Mouse (Mus musculus): ENCODE data around the gene Kdm4a. TPM values are rescaled to one million over a fixed set of nuclear protein-coding genes. Genes with fewer than 3 reads are reported as not detected.

Gene Kdm4a
- total RNA-seq, 2 experiments from 2014 or later, result 34.8 to 36.6 TPM

- intact Hi-C loops (cut with DNase I), result no loop called here
- no peak for DNase-seq
Measured at GRCm38 (mm10) chr4:118157666-118158065, 22.2 kb downstream of the Kdm4a start.

- no peak for DNase-seq
Measured at GRCm38 (mm10) chr4:118156559-118156958, 23.3 kb downstream of the Kdm4a start.

GRCm38 (mm10) chr4:118154889-118155288 is 25.0 kb downstream of the Kdm4a start:
- intact Hi-C loops (cut with DNase I), result no loop called here
- no peak for DNase-seq

More at GRCm38 (mm10) chr4:118156559-118156958, 23.3 kb downstream of the Kdm4a start:
- intact Hi-C loops (cut with DNase I), result no loop called here

GRCm38 (mm10) chr4:118152020-118152785 is 27.6 kb downstream of the Kdm4a start:
- DNase-seq, result peak; percentile 50 to 56
- intact Hi-C loops (cut with DNase I), result no loop called here

GRCm38 (mm10) chr4:118150804-118151203 is 29.0 kb downstream of the Kdm4a start:
- intact Hi-C loops (cut with DNase I), result no loop called here
- DNase-seq, result no peak

- DNase-seq, result no peak
- intact Hi-C loops (cut with DNase I), result no loop called here
Measured at GRCm38 (mm10) chr4:118149956-118150680, 29.7 kb downstream of the Kdm4a start.

GRCm38 (mm10) chr4:118149055-118149576 is 30.7 kb downstream of the Kdm4a start:
- intact Hi-C loops (cut with DNase I), result no loop called here
- DNase-seq, result no peak

GRCm38 (mm10) chr4:118148317-118148687 is 31.5 kb downstream of the Kdm4a start:
- DNase-seq, result no peak
- intact Hi-C loops (cut with DNase I), result no loop called here

GRCm38 (mm10) chr4:118147547-118148316 is 32.1 kb downstream of the Kdm4a start:
- intact Hi-C loops (cut with DNase I), result no loop called here
- DNase-seq, result peak; percentile 37 to 51

GRCm38 (mm10) chr4:118147090-118147489 is 32.8 kb downstream of the Kdm4a start:
- DNase-seq, result no peak
- intact Hi-C loops (cut with DNase I), result no loop called here

- intact Hi-C loops (cut with DNase I), result no loop called here
Measured at GRCm38 (mm10) chr4:118144324-118144723, 35.5 kb downstream of the Kdm4a start.

GRCm38 (mm10) chr4:118143679-118144078 is 36.2 kb downstream of the Kdm4a start:
- DNase-seq, result no peak
- intact Hi-C loops (cut with DNase I), result no loop called here

More at GRCm38 (mm10) chr4:118144324-118144723, 35.5 kb downstream of the Kdm4a start:
- no peak for DNase-seq

GRCm38 (mm10) chr4:118141511-118141910 is 38.3 kb downstream of the Kdm4a start:
- intact Hi-C loops (cut with DNase I), result no loop called here
- DNase-seq, result no peak

- intact Hi-C loops (cut with DNase I), result no loop called here
- peak; percentile 58 to 69 for DNase-seq
Measured at GRCm38 (mm10) chr4:118138891-118139290, 41.0 kb downstream of the Kdm4a start.

GRCm38 (mm10) chr4:118137857-118138256 is 42.0 kb downstream of the Kdm4a start:
- intact Hi-C loops (cut with DNase I), result no loop called here
- no peak for DNase-seq

GRCm38 (mm10) chr4:118137311-118137710 is 42.5 kb downstream of the Kdm4a start:
- no peak for DNase-seq
- intact Hi-C loops (cut with DNase I), result no loop called here

- no peak for DNase-seq
- intact Hi-C loops (cut with DNase I), result no loop called here
Measured at GRCm38 (mm10) chr4:118135414-118135813, 44.4 kb downstream of the Kdm4a start.

GRCm38 (mm10) chr4:118134485-118135365 is 45.1 kb downstream of the Kdm4a start, which contains the start of gene St3gal3:
Gene St3gal3, minus strand, starts transcription at chr4:118134914.
- peak; percentile 99 for DNase-seq
- intact Hi-C loops (cut with DNase I), result no loop called here

GRCm38 (mm10) chr4:118131329-118131728 is 48.5 kb downstream of the Kdm4a start:
- intact Hi-C loops (cut with DNase I), result no loop called here
- no peak for DNase-seq

Data from heart, postnatal 14 days (tissue).